Mouse (Mus musculus) embryonic facial prominence, embryonic 10.5 days (tissue): ENCODE measurements around the gene Rsad2. TPM values are rescaled to one million over a fixed set of nuclear protein-coding genes. Genes with fewer than 3 reads are reported as not detected.

Experiments
- DNase-seq: peaks from one replicate; pipeline ENCODE4 v3.0.0-alpha.2; 2017; ENCODE audit warnings: low spot score
- H3K27ac ChIP-seq: fragments of 300-500 bp; sonication (generic); replicated peaks from 2 replicates; pipeline ENCODE4 v1.5.1; 2016; ENCODE audit warnings: mild to moderate bottlenecking
- H3K27me3 ChIP-seq: fragments of 300-500 bp; sonication (generic); replicated peaks from 2 replicates; pipeline ENCODE4 v1.6.1; 2016; ENCODE audit warnings: low read depth, mild to moderate bottlenecking; ENCODE audit not compliant: poor library complexity, severe bottlenecking
- H3K36me3 ChIP-seq: fragments of 300-500 bp; sonication (generic); replicated peaks from 2 replicates; pipeline ENCODE4 v1.6.1; 2016; ENCODE audit warnings: mild to moderate bottlenecking, moderate library complexity
- H3K4me1 ChIP-seq: fragments of 300-500 bp; sonication (generic); 2 replicates; pipeline ENCODE4 v1.6.1; 2016
- H3K4me3 ChIP-seq: fragments of 300-500 bp; sonication (generic); 2 replicates; pipeline ENCODE4 v1.5.1; 2016; ENCODE audit warnings: mild to moderate bottlenecking, moderate library complexity
- H3K9me3 ChIP-seq: fragments of 300-500 bp; sonication (generic); 2 replicates; pipeline ENCODE4 v1.6.1; 2016; ENCODE audit warnings: mild to moderate bottlenecking
- WGBS: fragments of 180-500 bp; shearing (Covaris S2); methylation state at CpG from one replicate; pipeline ENCODE4 v1.1.7; 2016; 5-methylcytosine and 5-hydroxymethylcytosine counted together
- polyA plus RNA-seq: library from polyadenylated mRNA; unstranded; fragments of >200 nt; fragmentation: Nextera tagmentation; extraction: Ambion mirVana; gene quantifications from 2 replicates; pipeline ENCODE4 v1.2.1, GENCODE M21; 2016

The Rsad2 gene
- polyA plus RNA-seq, 1 experiment from 2014 or later, result 0.25 TPM

DNA sequence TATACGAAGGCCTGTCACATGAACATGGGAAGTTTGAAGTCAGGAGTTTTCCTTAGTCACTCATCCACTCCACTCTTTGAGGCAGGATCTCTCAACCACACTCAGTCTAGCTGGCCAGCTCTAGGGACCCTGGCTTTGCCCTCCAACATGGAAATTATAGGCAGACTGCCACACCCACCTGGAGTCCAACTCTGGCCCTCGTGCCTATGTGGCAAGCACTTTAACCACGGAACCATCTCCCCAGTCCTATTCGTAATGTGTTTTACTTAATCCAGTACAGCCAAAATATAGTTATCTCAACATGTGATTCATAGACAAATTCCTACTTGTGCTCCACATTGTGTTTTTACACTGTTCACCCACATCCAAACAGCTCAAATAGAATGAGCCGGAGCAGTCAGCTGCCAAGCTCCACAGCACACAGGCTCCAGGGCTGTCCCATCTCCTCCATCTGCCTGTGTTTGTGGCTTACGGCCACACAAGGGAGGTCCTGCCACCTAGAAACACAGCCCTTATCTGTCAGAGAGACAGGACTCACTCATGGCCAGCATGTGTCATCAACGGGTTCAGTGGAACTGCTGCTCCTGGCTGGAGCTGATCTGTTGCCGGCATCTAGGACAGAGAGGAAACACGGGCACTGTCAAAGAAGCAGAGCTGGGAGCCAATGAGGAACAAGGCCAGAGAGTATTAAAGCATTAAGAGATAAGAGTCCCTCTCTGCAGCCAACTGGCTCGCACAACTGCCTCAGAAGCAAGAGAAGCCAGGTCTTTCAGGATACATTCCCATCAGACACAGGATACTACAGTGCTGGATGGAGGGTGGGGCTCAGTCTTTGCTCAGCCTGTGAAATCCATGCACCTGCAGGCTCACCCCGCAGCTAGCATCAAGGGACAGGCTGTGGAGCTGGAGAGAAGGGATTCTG, 51.2 kb downstream of the Rsad2 start:
- no peaks in the 10 kb centered on the region for H3K9me3 ChIP-seq
- H3K27me3 ChIP-seq, result no peaks in the 10 kb centered on the region
- WGBS, result 87% methylated on average over 11 of the region's 11 CpGs
- no peak overlapping the region; the same call in 1 of the 2 replicates for H3K27ac ChIP-seq
- peaks cover 40% of the 10 kb centered on the region for H3K4me1 ChIP-seq
- no peak overlapping the region for H3K4me3 ChIP-seq
- H3K36me3 ChIP-seq, result peaks cover 62% of the 10 kb centered on the region
- DNase-seq, result no peak

DNA sequence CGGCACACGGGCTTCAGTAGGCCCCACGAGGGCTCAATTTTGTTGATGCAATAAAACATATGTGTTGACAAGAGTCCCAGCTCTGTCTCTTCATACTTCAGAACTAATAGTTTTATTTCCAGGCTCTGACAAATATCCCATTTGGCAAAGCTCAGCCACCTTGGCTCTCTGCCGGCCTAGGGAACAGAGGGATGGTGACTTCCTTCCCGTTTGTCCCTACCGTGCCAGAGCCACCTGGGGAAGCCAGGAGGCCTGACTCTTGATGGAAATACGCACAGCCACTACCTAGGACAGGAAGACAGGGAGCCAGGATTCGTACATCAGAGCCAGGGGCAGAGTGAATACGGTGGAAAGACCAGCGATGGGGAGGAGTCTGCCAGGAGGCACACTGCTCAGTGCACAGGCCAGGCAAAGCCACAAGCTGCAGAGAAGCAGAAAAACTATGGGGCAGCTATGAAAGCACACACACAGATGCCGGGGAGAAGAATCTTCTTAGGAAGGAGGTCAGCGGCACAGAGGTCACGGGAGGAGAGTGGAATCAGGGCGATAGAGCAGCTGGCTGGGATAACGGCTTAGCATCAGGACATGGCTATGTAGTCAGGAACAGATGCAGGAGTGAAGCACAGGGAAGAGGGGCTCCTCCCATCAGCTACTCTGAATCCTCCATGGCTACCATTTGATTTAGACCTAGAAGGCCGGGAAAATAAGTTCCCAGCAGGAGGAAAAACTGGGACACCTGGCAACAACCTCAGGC, 52.7 kb downstream of the Rsad2 start:
- Histone ChIP-seq H3K9me3 (no peaks in the 10 kb centered on the region), H3K36me3 (peaks cover 54% of the 10 kb centered on the region), H3K4me1 (peaks cover 45% of the 10 kb centered on the region), H3K27ac (0 out of 2 replicates have a peak overlapping the region, but pooled peaks have one; percentile 36), H3K27me3 (no peaks in the 10 kb centered on the region), H3K4me3 (no peak overlapping the region)
- WGBS, result 86% methylated on average over 16 of the region's 16 CpGs
- no peak for DNase-seq

DNA sequence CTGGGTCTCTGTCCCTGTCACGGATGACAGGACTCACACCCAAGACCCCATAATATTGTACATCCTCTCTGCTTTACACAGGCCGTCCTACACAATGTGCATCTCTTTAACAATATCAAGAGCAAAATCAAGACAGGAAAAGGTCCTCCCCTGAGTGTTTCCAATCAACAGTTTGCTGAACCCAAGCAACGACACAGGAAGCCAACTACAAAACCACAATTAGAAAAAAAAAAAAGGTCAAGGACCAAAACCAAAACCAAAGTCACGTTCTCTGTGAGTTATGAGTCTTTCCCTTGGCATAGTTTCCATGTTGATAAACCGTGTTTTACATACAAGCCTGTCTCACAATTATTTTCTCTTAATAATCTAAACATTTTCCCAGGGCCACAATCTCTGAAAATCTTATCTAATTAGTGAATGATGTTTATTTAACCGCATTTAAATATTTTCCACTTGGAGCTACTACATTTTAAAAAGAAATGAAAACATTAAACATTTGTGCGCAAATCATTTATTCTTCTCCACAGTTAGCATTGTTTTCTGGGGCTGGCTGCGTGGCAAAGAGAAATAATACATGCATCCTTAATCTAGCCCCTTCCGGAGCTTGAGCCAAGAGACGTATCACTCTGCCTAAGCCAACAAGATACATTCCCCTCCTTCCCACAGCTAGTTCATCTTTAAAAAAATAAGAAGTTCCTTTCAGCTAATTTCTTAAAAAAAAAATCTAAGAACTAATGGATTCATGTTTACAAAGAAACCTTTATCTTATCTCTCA, 54.4 kb downstream of the Rsad2 start:
- H3K36me3 ChIP-seq, result peaks cover 46% of the 10 kb centered on the region
- 80% methylated on average over 10 of the region's 10 CpGs for WGBS
- DNase-seq, result no peak
- no peak overlapping the region for H3K27ac ChIP-seq
- no peaks in the 10 kb centered on the region for H3K27me3 ChIP-seq
- no peak overlapping the region for H3K4me3 ChIP-seq
- peaks cover 42% of the 10 kb centered on the region for H3K4me1 ChIP-seq
- no peaks in the 10 kb centered on the region for H3K9me3 ChIP-seq

DNA sequence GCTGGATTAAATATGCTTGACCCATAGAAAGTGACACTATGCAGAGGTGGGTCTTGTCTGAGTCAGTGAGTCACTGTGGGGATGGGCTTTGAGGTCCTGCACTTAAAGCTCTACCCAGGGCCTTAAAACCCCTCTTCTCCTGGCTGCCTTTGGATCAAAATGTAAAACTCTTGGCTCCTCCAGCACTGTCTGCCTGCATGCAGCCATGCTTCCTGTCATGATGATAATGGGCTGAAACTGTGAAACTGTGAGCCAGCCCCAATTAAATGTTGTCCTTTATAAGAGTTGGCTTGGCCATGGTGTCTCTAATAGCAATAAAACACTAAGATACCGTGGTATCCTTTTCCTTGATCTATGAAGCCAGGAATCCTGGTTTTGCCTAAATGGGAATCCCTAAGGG, 55.0 kb downstream of the Rsad2 start:
- peaks cover 39% of the 10 kb centered on the region for H3K4me1 ChIP-seq
- 86% methylated on average over 1 of the region's 1 CpGs for WGBS
- no peak overlapping the region for H3K4me3 ChIP-seq
- H3K36me3 ChIP-seq, result peaks cover 48% of the 10 kb centered on the region
- no peak overlapping the region for H3K27ac ChIP-seq
- no peak for DNase-seq
- no peaks in the 10 kb centered on the region for H3K27me3 ChIP-seq
- H3K9me3 ChIP-seq, result no peaks in the 10 kb centered on the region

DNA sequence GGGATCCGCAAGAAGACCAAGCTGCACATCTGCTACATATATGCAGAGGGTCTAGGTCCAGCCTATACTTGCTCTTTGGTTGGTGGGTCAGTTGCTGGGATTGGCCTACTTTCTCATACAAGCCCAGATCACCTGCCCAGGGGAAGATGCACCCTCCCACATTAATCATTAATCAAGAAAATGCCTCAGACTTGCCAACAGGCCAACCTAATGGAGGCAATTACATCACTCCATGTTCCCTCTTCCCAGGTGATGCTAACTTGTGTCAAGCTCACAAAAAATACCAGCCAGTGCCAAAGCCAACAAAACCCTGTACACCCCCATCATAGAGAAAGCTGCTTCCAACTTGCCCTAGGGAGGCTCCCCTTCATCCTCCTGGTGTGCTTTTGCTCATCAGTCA, 55.5 kb downstream of the Rsad2 start:
- Histone ChIP-seq H3K4me1 (peaks cover 37% of the 10 kb centered on the region), H3K36me3 (peaks cover 48% of the 10 kb centered on the region), H3K9me3 (no peaks in the 10 kb centered on the region), H3K27me3 (no peaks in the 10 kb centered on the region), H3K27ac (no peak overlapping the region), H3K4me3 (no peak overlapping the region)
- WGBS, result 94% methylated on average over 1 of the region's 1 CpGs
- DNase-seq, result no peak

DNA sequence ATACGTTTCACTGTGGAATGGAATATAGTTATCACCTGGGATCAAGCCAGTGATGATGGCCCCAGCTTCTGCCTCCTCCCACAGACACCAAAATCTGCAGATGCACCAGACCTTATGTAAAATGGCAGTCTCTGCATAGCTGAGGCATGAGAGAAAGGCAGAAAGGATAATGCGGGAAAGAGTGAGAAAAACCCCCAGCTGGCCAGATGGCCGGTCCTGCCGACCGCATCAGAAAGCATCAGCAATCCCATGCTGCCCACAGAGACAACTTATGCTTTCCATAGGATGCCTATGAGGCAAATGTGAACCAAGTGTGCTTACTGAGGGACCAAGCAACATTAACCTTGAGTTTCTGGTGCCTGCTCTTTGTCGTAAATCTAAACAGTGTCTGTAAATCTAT, 56.9 kb downstream of the Rsad2 start:
- no peak overlapping the region for H3K27ac ChIP-seq
- WGBS, result 90% methylated on average over 6 of the region's 6 CpGs
- no peak for DNase-seq
- H3K4me1 ChIP-seq, result peaks cover 43% of the 10 kb centered on the region
- H3K9me3 ChIP-seq, result no peaks in the 10 kb centered on the region
- no peaks in the 10 kb centered on the region for H3K27me3 ChIP-seq
- H3K36me3 ChIP-seq, result peaks cover 37% of the 10 kb centered on the region
- H3K4me3 ChIP-seq, result no peak overlapping the region

DNA sequence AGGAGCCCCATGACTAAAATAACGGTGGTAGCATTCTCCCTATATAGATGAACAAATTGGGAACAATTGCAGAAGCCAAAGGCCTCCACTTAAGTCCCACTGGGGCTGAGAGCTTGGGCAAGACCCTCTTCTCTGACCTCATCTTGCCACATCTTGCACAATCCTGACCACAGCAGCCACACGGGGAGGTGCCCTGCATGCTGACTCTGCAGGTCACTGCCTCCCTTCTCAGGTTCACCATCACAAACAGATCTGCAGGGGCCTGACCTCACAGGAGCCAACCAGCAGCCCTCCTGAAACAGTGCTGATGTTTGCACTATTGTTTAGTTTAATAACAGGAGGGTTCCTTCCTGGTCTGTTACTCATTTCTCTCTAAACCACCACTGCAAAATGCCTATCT, 57.7 kb downstream of the Rsad2 start:
- Histone ChIP-seq H3K27me3 (no peaks in the 10 kb centered on the region), H3K4me3 (no peak overlapping the region), H3K36me3 (peaks cover 29% of the 10 kb centered on the region), H3K4me1 (peaks cover 48% of the 10 kb centered on the region), H3K9me3 (no peaks in the 10 kb centered on the region), H3K27ac (no peak overlapping the region)
- peak; percentile 23 for DNase-seq
- 50% methylated on average over 2 of the region's 2 CpGs for WGBS

DNA sequence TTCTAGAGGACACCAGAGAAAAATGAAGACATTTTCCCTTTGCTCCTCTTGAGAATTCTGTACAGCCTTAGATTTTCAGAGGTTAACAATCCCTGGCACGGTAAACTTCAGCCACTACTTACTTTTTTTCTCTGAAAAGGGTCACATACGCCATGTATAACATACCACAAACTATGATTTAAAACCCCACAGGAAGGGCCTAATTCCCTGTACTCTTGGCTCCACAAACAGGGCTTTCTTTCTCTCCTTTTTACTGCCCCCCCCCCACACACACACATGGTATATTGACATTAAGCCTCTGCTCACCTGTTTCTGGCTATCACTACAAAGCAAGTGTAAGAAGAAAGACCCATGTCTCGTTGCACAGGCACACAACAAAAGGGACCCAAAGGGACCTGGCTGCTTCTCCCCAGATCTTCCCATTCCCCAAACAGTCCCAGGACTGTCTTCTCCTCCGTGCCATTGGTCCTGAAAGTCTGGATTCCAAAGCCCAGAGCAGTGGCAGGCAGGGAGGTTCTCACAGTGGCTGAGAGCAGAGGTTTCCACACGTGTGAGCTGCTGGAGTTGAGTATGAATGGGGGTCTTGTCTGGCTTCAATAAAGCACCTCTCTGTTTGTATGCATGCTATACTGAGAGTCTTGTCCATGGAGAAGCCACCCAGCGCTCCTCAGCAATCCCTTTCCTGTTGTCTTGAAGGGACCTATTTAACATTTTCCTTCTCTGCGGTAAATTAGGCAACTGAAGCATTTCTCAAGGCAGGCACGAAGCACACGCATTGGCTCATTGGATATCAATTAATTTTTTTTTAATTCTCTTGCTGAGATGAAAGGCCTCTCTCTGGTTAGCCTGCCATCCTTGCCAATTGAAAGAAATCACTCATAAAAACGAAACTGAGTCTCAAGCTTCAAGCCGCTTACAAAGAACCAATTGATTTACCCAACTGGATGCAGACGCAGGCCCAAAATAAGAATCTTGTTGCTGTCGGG, 61.5 kb downstream of the Rsad2 start:
- peaks cover 23% of the 10 kb centered on the region for H3K36me3 ChIP-seq
- H3K27ac ChIP-seq, result peak overlapping the region; percentile 63
- peak; percentile 24 for DNase-seq
- peaks cover 39% of the 10 kb centered on the region for H3K4me1 ChIP-seq
- no peaks in the 10 kb centered on the region for H3K27me3 ChIP-seq
- H3K4me3 ChIP-seq, result no peak overlapping the region
- no peaks in the 10 kb centered on the region for H3K9me3 ChIP-seq
- WGBS, result 43% methylated on average over 13 of the region's 13 CpGs

DNA sequence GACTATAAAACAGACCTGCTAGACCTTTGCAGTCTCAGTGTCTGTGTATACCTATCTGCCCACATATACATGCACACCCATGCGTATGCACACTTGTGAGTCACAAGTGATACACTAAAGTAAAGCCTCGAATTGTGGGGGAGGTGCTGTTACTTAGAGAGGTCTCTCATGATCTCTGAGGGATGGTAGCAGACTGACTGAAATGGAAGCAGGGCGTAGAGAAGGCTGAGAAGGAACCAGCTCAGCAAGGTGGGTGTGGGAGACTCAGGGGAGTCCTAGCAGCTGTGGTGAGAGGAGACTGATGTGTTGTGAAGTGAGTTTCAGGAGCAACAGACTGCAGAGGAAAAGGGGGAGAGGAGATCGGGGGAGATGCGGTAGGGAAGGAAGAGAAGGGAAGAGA, 63.0 kb downstream of the Rsad2 start:
- H3K9me3 ChIP-seq, result no peaks in the 10 kb centered on the region
- H3K27me3 ChIP-seq, result no peaks in the 10 kb centered on the region
- H3K36me3 ChIP-seq, result peaks cover 33% of the 10 kb centered on the region
- no peak overlapping the region for H3K4me3 ChIP-seq
- DNase-seq, result no peak
- H3K4me1 ChIP-seq, result peaks cover 31% of the 10 kb centered on the region
- no peak overlapping the region for H3K27ac ChIP-seq
- WGBS, result 80% methylated on average over 5 of the region's 5 CpGs
